Mouse (Mus musculus) heart, postnatal 4 days (tissue): ENCODE measurements at regions not wholly inside any gene's neighbourhood (a gene's known extent, or its start where the extent isn't known, plus 50 kb on each side); places are given as distances from the start of the nearest gene placed in this dataset.
"Not testable (repeated sequence)": the region's sequence is repeated elsewhere in the genome, so short reads cannot be mapped to it uniquely, and the experiment has no call there.

Source experiments
- DNase-seq: peaks from one replicate; pipeline ENCODE4 v3.0.0; 2021

DNA sequence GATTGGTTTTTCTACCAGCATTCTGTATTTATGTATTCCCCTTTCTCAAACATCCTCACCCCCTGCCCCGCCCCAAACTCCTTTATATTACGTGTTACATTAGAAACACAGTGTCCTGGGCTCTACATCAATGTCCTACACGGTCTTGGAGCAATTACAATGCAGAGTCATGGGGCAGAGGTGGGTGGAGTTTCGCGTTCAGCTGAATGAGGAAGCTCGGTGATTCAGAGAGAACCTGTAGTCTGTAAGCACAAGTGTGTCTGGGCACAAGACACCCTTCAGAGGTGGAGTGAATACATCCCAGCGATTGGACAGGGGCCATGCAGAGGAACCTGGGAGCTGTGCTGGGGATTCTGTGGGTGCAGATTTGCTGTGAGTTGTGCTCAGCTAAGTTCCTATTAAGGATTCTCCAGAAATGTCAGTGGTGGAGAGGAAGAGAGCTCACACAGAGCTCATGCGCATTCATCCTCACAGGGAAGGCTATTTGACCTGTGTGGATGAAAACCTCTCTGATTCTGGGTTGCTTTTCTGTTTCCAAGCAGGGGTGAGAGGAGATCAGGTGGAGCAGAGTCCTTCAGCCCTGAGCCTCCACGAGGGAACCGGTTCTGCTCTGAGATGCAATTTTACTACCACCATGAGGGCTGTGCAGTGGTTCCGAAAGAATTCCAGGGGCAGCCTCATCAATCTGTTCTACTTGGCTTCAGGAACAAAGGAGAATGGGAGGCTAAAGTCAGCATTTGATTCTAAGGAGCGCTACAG is 495.2 kb upstream of the Olfr1507 start:
- not testable (repeated sequence) for DNase-seq

DNA sequence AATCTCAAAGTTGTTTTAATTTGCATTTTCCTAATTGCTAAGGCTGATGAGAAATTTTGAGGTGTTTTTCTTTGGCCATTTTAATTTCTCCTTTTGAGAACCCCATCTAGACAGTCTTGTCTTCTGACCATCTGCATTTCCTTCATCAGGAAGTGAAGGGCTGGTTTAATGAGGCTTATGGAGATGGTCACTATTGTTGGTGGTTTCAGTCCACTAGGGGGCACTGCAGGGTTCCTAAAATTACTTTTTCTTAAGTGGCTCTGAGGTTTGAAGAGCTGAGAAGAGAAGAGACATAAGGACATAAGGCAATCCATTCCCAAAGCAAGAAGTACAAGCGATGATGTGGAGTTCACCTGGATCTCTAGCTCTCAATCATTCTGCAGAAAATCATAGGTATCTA is 494.4 kb upstream of the Olfr1507 start:
- not testable (repeated sequence) for DNase-seq

DNA sequence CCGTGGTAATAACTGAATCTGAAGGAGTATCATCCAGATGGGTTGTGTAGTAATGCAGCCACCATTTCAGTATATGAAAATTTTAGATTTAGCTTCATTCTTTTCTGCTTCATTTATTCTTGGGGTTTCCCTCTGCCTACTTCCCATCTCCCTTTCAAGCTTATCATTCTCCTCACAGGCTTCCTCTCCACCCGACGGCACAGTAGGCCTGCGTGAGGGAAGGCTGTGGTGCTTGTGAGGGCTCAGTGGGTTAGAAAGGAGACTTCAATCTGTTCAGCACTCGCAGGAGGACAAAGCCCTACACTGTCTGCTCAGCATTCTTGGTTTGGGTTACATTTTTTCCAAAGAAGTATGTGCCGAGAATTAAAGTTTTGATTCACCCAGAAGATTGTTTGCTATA is 493.0 kb upstream of the Olfr1507 start:
- DNase-seq = not testable (repeated sequence)

DNA sequence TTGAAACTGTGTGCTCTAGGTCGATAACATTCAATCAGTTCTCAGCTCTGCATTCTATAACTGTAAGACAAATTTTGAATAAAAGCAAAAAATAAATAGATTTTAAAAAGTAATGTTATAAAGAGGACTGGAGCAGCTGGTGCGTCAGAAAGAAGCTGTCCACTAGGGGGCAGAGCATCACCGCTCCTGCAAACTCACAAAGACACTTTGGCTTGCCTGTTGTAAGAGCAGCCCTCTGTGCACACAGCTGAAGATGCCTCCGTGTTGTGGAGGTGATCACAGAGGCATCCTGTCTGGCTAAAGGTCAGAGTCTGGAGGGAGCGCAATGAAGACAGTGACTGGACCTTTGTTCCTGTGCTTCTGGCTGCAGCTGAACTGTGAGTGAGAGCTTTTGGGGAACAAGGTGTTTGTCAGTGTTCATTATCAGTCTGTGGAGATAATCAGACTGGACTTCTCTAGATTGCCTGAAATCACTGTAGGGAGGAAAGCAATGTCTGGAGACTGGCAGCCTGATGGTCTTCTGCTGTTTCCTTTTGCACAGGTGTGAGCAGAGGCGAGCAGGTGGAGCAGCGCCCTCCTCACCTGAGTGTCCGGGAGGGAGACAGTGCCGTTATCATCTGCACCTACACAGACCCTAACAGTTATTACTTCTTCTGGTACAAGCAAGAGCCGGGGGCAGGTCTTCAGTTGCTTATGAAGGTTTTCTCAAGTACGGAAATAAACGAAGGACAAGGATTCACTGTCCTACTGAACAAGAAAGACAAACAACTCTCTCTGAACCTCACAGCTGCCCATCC is 476.9 kb upstream of the Olfr1507 start:
- not testable (repeated sequence) for DNase-seq

DNA sequence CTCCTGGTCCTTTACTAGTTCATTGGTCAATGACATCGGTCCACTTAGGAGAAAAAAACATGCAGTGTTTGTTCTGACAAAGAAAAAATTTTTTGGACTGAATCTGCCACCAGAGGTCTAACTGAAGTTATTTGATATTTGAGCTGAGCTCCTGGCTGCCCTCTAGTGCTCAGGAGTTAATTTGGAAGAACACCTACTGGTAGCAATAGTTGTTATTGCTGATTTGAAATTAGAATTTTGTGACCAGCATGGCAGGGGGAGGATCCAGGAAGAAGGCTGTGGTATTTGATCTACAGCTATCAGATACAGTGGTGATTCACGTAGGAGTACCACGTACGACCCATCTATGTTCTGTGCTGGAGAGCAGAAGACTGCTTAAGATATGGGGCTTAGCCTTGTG is 466.6 kb upstream of the Olfr1507 start:
- DNase-seq = not testable (repeated sequence)

DNA sequence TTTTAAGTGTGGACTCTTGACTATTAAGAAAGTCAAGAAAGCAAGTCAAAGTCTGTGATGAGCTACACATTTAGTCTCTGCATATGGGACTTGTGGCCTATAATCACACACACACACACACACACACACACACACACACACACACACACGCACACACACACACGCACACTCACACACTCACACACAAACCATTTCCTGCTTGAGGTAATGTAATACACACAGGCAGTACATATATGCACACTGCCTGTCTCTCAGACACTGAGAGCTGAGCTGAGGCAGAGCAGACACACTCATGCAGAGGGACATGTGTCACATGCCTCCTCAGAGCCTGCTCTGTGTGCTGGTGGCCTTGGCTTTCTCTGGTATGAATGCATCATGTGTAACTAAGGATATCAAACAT is 461.0 kb upstream of the Olfr1507 start:
- not testable (repeated sequence) for DNase-seq

DNA sequence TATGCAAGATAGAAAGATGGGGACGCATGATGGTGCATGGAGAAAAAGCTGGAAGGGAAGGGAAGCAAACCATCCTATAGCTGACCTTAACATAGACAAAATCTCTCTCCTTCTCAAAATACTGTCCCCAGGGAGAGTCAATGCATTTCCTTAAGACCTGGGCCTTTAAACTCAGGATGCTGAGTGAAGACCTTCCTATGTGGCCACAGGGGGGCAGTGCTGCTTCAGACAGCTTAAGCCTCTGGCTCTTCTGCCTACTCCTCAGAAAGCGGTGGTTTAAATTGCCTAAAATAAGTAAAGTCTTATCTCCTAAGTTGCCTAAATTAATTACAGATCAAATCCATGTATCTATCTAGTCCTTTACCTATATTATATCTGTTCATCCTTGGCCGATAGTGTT is 449.4 kb upstream of the Olfr1507 start:
- DNase-seq = not testable (repeated sequence)

DNA sequence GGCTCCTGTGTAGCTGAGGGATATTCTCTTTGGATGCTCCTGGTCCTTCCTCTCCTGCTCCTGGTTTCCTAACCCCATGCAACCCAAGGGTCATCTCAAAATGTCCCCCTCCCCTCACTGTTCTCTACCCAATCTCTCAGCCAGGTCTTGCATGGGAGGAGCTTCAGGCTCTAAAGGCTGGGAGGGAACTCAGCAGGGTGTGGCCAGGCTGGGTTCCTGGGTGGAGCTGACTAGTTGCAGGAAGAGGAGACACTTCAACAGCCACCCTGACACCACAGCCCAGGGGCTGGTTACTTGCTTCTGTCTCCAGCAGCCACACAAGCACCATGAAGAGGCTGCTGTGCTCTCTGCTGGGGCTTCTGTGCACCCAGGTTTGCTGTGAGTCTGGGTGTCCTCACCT is 446.9 kb upstream of the Olfr1507 start:
- DNase-seq = not testable (repeated sequence)

DNA sequence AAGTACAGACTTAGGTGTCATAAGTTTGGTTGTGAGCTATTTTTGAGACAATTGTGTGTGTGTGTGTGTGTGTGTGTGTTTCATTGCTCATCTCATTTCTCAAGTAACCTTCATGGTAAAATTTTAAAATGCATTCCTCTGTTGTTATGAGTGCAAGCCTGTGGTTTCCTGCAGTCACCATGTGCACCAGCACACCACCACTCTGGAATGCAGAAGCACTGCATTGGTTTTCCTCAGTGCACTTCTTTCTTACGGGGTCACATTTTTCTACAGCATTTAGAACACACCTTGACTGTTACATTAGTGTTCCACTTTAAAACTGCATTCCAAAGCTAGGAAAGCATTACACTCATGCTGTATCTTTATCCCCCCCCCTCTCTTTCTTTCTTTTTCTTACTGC is 446.2 kb upstream of the Olfr1507 start:
- not testable (repeated sequence) for DNase-seq

DNA sequence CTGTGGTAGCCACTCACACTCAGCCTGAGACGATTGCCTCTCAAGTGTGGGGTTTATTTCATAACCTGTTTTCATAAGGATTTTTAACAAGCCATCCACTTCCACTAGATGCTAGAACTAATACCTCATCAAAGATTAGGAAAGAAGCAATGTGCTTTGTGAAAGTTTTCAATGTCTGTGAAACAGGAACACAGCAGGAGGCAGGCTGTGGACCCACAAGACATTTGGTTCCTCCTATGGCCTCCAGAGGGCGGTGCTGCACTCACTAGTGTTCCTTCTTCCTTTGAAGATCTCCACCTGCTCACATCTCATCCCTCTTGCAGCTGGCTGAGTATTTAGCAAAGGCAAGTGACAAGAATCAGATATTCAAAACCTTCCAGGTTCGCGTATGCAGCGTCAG is 424.6 kb upstream of the Olfr1507 start:
- not testable (repeated sequence) for DNase-seq

DNA sequence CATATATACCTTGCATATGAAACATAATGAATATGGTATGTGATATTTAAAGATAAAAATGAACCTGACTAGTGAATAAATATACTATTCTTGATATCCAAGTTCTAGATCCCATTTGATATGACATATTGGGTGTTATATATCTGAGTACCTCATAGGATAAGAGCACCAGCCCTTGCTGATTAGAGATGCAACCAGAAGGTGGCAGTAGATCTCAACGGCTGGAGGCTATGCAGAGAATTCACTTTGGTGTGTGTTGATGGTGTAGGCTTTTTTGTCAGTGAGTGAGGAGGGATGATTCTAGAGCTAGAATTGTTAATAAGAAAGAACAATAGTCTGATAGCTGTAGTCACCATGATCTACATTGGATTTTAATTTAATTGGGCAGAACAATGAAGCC is 418.3 kb upstream of the Olfr1507 start:
- DNase-seq = not testable (repeated sequence)

DNA sequence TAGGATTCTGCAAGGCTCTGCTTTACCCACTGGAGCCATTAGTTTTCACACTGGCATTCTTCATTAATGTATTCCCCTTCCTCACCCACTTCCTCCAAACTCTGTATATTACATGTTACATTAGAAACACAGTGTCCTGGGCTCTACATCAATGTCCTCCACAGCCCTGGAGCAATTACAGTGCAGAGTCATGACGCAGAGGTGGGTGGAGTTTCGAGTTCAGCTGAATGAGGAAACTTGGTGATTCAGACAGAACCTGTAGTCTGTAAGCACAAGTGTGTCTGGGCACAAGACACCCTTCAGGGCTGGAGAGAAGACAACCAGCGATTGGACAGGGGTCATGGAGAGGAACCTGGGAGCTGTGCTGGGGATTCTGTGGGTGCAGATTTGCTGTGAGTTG is 404.1 kb upstream of the Olfr1507 start:
- not testable (repeated sequence) for DNase-seq

DNA sequence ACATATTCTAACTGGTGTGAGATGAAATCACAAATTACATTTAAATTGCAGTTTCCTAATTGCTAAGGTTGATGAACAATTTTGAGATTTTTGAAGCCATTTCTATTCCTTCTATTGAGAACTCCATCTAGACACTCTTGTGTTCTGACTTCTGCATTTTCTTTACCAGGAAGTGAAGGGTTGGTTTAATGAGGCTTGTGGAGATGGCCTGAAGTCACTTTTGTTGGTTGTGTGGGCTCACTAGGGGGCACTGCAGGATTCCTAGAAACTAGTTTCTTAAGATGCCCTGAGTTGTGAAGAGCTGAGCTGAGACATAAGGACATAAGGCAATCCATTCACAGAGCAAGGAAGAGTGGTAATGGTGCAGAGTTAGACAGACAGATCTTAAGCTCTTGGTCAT is 402.8 kb upstream of the Olfr1507 start:
- not testable (repeated sequence) for DNase-seq

DNA sequence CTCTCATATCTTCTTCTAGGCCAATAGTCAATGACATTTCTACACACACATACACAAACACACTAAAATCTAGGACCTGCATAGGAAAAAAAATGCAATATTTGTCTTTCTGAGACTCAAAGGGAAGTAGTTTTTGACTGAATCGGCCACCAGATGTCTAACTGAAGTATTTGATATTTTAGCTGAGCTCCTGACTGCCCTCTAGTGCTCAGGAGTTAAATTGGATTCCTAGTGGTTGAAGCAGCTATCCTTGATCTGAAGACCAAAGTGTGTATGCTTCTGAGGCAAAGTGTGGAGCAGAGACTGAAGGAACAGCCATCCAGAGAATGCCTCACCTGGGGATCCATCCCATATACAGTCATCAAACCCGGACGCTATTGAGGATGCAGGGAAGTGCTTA is 384.4 kb upstream of the Olfr1507 start:
- DNase-seq = not testable (repeated sequence)

DNA sequence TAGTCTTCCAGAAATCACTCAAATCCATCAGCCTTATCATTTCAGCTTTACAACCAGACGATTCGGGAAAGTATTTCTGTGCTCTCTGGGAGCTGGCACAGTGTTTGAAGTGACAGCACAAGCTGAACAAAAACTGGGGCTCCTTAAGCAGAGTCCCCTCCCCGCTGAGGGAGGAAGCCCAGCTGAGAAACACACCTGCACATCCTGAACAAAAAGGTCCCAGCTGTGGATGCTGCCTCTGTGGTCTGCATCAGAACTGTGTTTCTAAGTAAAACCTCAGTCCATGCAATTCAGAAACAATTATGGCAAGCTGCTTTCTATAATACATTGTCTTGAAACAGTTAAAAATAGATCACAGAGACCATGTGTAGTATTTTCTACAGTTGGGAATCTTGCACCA is 368.3 kb upstream of the Olfr1507 start:
- not testable (repeated sequence) for DNase-seq

DNA sequence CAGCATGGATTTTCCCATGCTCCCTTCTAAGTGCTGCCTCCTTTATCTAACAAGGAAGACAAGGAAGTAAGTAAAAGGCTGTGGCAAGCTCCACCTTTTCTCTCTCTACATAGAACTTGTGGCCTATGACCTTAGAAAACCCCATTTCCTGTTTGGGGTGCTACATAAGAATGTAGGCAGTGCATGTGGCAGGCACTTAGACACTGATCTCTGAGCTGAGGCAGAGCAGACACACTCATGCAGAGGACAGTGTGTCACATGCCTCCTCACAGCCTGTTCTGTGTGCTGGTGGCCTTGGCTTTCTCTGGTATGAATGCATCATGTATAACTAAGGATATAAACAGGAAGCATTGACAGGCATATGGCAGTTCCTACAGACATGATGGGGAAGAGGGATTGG is 367.6 kb upstream of the Olfr1507 start:
- not testable (repeated sequence) for DNase-seq

DNA sequence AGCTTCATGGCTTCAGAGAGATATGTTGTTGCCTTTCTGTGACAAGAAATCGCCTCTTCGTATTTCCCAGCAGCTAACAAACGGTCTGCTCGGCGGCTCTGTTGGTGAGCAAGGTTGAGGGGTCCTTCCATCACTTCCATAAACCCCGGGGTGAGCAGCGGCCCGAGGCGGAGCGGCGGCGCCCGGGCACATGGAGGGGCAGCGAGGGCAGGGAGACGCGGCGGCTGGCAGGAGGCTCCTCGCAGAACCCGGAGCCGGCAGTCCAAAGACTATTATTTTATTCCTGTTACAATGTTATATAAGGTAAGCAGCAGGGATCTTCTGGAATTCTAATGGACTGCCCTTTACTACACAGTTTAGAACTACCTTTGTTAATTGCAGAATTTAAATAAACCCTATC is 366.9 kb upstream of the Olfr1507 start:
- not testable (repeated sequence) for DNase-seq

DNA sequence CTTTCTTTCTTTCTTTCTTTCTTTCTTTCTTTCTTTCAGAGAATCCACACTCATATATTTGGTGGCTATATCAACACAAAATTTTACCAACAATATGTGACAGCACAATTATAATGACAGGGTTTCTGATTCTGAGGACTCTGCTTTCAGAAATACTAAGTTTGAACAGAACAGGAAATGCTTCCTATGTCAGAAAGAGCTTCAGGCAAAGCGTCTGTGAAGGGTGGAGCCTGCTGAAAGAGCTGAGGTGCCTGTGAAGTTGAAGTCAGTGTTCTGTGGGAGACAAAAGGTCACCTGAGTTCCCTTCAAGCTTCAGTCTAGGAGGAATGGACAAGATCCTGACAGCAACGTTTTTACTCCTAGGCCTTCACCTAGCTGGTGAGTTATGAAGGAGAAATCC is 359.8 kb upstream of the Olfr1507 start:
- DNase-seq = not testable (repeated sequence)

DNA sequence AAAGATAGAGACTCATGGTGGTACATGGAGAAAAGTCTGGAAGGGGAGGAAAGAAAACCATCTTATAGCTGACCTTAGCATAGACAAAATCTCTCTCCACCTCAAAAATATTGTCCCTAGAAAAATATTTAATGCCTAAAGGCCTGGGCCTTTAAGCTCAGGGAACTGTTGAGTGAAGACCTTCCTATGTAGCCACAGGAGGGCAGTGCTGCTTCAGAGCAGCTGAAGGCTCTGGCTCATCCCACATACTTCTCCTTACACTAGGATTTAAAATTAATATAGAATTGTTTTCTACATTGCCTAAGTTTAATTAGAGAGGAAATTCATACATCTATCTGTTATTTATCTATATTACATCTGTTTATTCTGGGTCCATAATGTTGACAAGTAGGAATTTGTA is 358.0 kb upstream of the Olfr1507 start:
- not testable (repeated sequence) for DNase-seq

DNA sequence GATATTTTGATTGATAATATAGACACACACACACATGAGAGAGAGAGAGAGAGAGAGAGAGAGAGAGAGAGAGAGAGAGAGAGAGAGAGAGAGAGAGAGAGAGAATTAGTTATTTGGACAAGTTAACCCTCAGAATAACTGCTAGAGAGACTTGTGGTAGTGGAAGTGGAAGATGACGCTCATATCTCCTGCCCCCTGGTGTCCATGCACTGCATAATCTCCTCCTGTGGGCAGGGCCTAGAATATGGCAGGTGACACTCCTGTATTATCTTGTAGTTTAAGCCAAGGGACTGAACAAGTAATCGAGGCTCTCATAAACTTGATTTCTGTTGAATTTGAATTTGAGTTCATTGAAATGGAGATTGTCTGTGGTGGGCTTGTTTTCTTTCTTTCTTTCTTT is 352.4 kb upstream of the Olfr1507 start:
- DNase-seq = not testable (repeated sequence)

DNA sequence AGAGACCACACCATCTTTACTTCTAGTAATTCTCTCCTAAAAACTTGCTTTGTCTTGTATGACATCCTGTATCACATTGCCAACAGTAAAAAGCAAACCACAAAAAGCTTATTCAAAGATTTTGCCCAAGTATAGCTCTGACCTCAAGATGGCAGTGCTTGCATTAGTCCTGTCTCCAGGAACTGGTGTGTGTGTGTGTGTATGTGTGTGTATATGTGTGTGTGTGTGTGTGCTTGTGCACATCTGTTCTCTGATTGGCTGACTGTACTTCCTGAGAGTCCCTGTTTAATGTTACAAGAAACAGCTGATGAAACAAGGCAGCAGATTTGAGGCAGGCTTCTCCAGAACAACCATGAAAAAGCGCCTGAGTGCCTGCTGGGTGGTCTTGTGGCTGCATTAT is 328.5 kb upstream of the Olfr1507 start:
- not testable (repeated sequence) for DNase-seq

DNA sequence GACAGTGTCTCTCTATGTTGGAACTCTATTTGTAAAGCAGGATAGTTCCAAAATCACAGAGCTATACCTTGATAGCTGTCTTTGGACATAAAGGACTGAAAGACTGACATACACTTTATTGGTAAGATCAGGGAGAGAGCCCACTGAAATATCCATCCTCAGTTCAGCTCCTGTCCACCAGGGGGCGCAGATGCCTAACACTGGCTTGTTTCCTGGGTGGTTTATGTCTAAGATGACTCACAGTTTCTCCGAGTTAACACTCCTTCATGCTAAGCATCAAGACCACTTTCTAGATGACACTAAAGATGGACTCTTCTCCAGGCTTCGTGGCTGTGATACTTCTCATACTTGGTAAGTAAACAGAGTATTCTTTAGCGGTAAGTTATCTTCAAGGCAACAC is 326.1 kb upstream of the Olfr1507 start:
- not testable (repeated sequence) for DNase-seq

DNA sequence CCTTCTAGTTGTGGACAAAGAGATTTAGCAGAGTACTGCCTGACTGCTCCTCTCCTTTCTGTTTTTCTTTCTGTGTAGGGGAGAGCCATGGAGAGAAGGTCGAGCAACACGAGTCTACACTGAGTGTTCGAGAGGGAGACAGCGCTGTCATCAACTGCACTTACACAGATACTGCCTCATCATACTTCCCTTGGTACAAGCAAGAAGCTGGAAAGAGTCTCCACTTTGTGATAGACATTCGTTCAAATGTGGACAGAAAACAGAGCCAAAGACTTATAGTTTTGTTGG is 315.5 kb upstream of the Olfr1507 start:
- not testable (repeated sequence) for DNase-seq
